Mouse (Mus musculus): ENCODE measurements at regions not wholly inside any gene's neighbourhood (a gene's known extent, or its start where the extent isn't known, plus 50 kb on each side); places are given as distances from the start of the nearest gene placed in this dataset.
A peak's percentile ranks its signal among the peaks of the same experiment; 100 is the strongest.

- Histone ChIP-seq H3K4me1 (replicated peaks) (peaks cover 3% of the 10 kb centered on the region; the same call in 1 of the 2 replicates), H3K27ac (ENCODE audit: poor library complexity, severe bottlenecking) (no peak overlapping the region), H3K4me2 (no peak overlapping the region), H3K4me3 (no peak overlapping the region), H3K36me3 (no peaks in the 10 kb centered on the region), H3K27me3 (replicated peaks) (no peaks in the 10 kb centered on the region), H3K9ac (no peak overlapping the region), H3K9me3 (replicated peaks) (no peaks in the 10 kb centered on the region)
- 85% methylated on average over 4 of the region's 4 CpGs for WGBS
- no peak for ATAC-seq (ENCODE audit: insufficient number of reproducible peaks, low FRiP score)
These were observed 323.9 kb upstream of the Btbd3 start for GRCm38 (mm10) chr2:137932488-137932887.

- no peaks in the 10 kb centered on the region for H3K9me3 ChIP-seq (replicated peaks)
- H3K4me3 ChIP-seq: no peak overlapping the region
- no peaks in the 10 kb centered on the region for H3K27me3 ChIP-seq (replicated peaks)
- H3K27ac ChIP-seq (ENCODE audit: poor library complexity, severe bottlenecking): no peak overlapping the region
- H3K36me3 ChIP-seq: no peaks in the 10 kb centered on the region
- no peak overlapping the region for H3K9ac ChIP-seq
- H3K4me1 ChIP-seq (replicated peaks): no peaks in the 10 kb centered on the region
- ATAC-seq (ENCODE audit: insufficient number of reproducible peaks, low FRiP score): no peak
- no peak overlapping the region for H3K4me2 ChIP-seq
- WGBS: 64% methylated on average over 5 of the region's 5 CpGs
These were observed 330.9 kb upstream of the Btbd3 start for GRCm38 (mm10) chr2:137925488-137925887.

- no peak overlapping the region for H3K4me3 ChIP-seq
- H3K36me3 ChIP-seq: no peaks in the 10 kb centered on the region
- no peak overlapping the region for H3K27ac ChIP-seq (ENCODE audit: poor library complexity, severe bottlenecking)
- WGBS: 72% methylated on average over 2 of the region's 2 CpGs
- H3K27me3 ChIP-seq (replicated peaks): no peaks in the 10 kb centered on the region
- no peak overlapping the region for H3K9ac ChIP-seq
- no peak overlapping the region for H3K4me2 ChIP-seq
- no peaks in the 10 kb centered on the region for H3K4me1 ChIP-seq (replicated peaks)
- no peak for ATAC-seq (ENCODE audit: insufficient number of reproducible peaks, low FRiP score)
- no peaks in the 10 kb centered on the region for H3K9me3 ChIP-seq (replicated peaks)
These were observed 331.8 kb upstream of the Btbd3 start for GRCm38 (mm10) chr2:137924576-137924975.

GRCm38 (mm10) chr2:137898425-137898824 is 357.9 kb upstream of the Btbd3 start:
- no peaks in the 10 kb centered on the region for H3K9me3 ChIP-seq (replicated peaks)
- no peak overlapping the region for H3K9ac ChIP-seq
- no peak overlapping the region for H3K4me2 ChIP-seq
- H3K36me3 ChIP-seq: no peaks in the 10 kb centered on the region
- H3K4me3 ChIP-seq: no peak overlapping the region
- H3K4me1 ChIP-seq (replicated peaks): no peaks in the 10 kb centered on the region
- ATAC-seq (ENCODE audit: insufficient number of reproducible peaks, low FRiP score): no peak
- H3K27me3 ChIP-seq (replicated peaks): no peaks in the 10 kb centered on the region
- no peak overlapping the region for H3K27ac ChIP-seq (ENCODE audit: poor library complexity, severe bottlenecking)

- Histone ChIP-seq H3K4me3 (no peak overlapping the region), H3K4me1 (replicated peaks) (peaks cover 8% of the 10 kb centered on the region; the same call in 1 of the 2 replicates), H3K27me3 (replicated peaks) (no peaks in the 10 kb centered on the region), H3K9ac (no peak overlapping the region), H3K9me3 (replicated peaks) (no peaks in the 10 kb centered on the region), H3K27ac (ENCODE audit: poor library complexity, severe bottlenecking) (no peak overlapping the region), H3K4me2 (no peak overlapping the region), H3K36me3 (no peaks in the 10 kb centered on the region)
- ATAC-seq (ENCODE audit: insufficient number of reproducible peaks, low FRiP score): no peak
- WGBS: 48% methylated on average over 7 of the region's 7 CpGs
These were observed 375.9 kb upstream of the Btbd3 start for GRCm38 (mm10) chr2:137880211-137881031.

- no peak overlapping the region for H3K4me2 ChIP-seq
- no peak overlapping the region for H3K27ac ChIP-seq (ENCODE audit: poor library complexity, severe bottlenecking)
- H3K9ac ChIP-seq: no peak overlapping the region
- no peaks in the 10 kb centered on the region for H3K36me3 ChIP-seq
- no peaks in the 10 kb centered on the region for H3K27me3 ChIP-seq (replicated peaks)
- 75% methylated on average over 4 of the region's 4 CpGs for WGBS
- H3K4me1 ChIP-seq (replicated peaks): no peaks in the 10 kb centered on the region; the same call in 1 of the 2 replicates
- H3K4me3 ChIP-seq: no peak overlapping the region
- H3K9me3 ChIP-seq (replicated peaks): no peaks in the 10 kb centered on the region
- no peak for ATAC-seq (ENCODE audit: insufficient number of reproducible peaks, low FRiP score)
These were observed 386.7 kb upstream of the Btbd3 start for GRCm38 (mm10) chr2:137869676-137870075.

- Histone ChIP-seq H3K9me3 (replicated peaks) (no peaks in the 10 kb centered on the region), H3K36me3 (no peaks in the 10 kb centered on the region), H3K4me2 (no peak overlapping the region), H3K27me3 (replicated peaks) (no peaks in the 10 kb centered on the region), H3K27ac (ENCODE audit: poor library complexity, severe bottlenecking) (peak overlapping the region; percentile 6; the same call in 1 of the 2 replicates), H3K4me1 (replicated peaks) (no peaks in the 10 kb centered on the region), H3K4me3 (no peak overlapping the region), H3K9ac (no peak overlapping the region)
- peak; percentile 80 for ATAC-seq (ENCODE audit: insufficient number of reproducible peaks, low FRiP score)
- WGBS: 58% methylated on average over 4 of the region's 4 CpGs
These were observed 401.9 kb upstream of the Btbd3 start for GRCm38 (mm10) chr2:137854494-137854893.

GRCm38 (mm10) chr2:137853399-137854259 is 402.7 kb upstream of the Btbd3 start:
- ATAC-seq (ENCODE audit: insufficient number of reproducible peaks, low FRiP score): no peak
- H3K27me3 ChIP-seq (replicated peaks): no peaks in the 10 kb centered on the region

GRCm38 (mm10) chr2:137847901-137848300 is 408.5 kb upstream of the Btbd3 start:
- H3K36me3 ChIP-seq: no peaks in the 10 kb centered on the region
- peak; percentile 61; the same call in 1 of the 2 replicates for ATAC-seq (ENCODE audit: insufficient number of reproducible peaks, low FRiP score)
- no peak overlapping the region for H3K4me3 ChIP-seq
- H3K27me3 ChIP-seq (replicated peaks): no peaks in the 10 kb centered on the region
- H3K9ac ChIP-seq: no peak overlapping the region
- peaks cover 7% of the 10 kb centered on the region; the same call in 1 of the 2 replicates for H3K4me1 ChIP-seq (replicated peaks)
- no peak overlapping the region for H3K27ac ChIP-seq (ENCODE audit: poor library complexity, severe bottlenecking)
- H3K4me2 ChIP-seq: no peak overlapping the region
- WGBS: 5% methylated on average over 2 of the region's 2 CpGs
- H3K9me3 ChIP-seq (replicated peaks): no peaks in the 10 kb centered on the region

More at GRCm38 (mm10) chr2:137853399-137854259, 402.7 kb upstream of the Btbd3 start:
- Histone ChIP-seq H3K4me2 (no peak overlapping the region), H3K27ac (ENCODE audit: poor library complexity, severe bottlenecking) (peak overlapping the region; percentile 6; the same call in 1 of the 2 replicates), H3K4me3 (no peak overlapping the region), H3K36me3 (no peaks in the 10 kb centered on the region), H3K4me1 (replicated peaks) (no peaks in the 10 kb centered on the region), H3K9ac (no peak overlapping the region), H3K9me3 (replicated peaks) (no peaks in the 10 kb centered on the region)
- 79% methylated on average over 10 of the region's 10 CpGs for WGBS

GRCm38 (mm10) chr2:137827814-137828374 is 428.5 kb upstream of the Btbd3 start:
- H3K27ac ChIP-seq (ENCODE audit: poor library complexity, severe bottlenecking): no peak overlapping the region
- WGBS: 34% methylated on average over 8 of the region's 8 CpGs
- ATAC-seq (ENCODE audit: insufficient number of reproducible peaks, low FRiP score): no peak
- H3K27me3 ChIP-seq (replicated peaks): no peaks in the 10 kb centered on the region
- H3K36me3 ChIP-seq: no peaks in the 10 kb centered on the region
- H3K9me3 ChIP-seq (replicated peaks): no peaks in the 10 kb centered on the region
- peaks cover 11% of the 10 kb centered on the region for H3K4me1 ChIP-seq (replicated peaks)
- no peak overlapping the region for H3K4me2 ChIP-seq
- no peak overlapping the region for H3K4me3 ChIP-seq
- no peak overlapping the region for H3K9ac ChIP-seq

GRCm38 (mm10) chr2:137821344-137821916 is 434.9 kb upstream of the Btbd3 start:
- WGBS: 82% methylated on average over 5 of the region's 5 CpGs
- Histone ChIP-seq H3K27ac (ENCODE audit: poor library complexity, severe bottlenecking) (no peak overlapping the region), H3K27me3 (replicated peaks) (no peaks in the 10 kb centered on the region), H3K4me2 (no peak overlapping the region), H3K9me3 (replicated peaks) (no peaks in the 10 kb centered on the region; the same call in 1 of the 2 replicates), H3K9ac (no peak overlapping the region), H3K4me3 (no peak overlapping the region), H3K36me3 (no peaks in the 10 kb centered on the region), H3K4me1 (replicated peaks) (no peaks in the 10 kb centered on the region)
- no peak for ATAC-seq (ENCODE audit: insufficient number of reproducible peaks, low FRiP score)

Measured in heart, embryonic 12.5 days (tissue).